Mouse (Mus musculus) liver, embryonic 15.5 days (tissue): ENCODE results near the gene Gprc5a. TPM values are rescaled to one million over a fixed set of nuclear protein-coding genes. Genes with fewer than 3 reads are reported as not detected.
A peak's percentile ranks its signal among the peaks of the same experiment; 100 is the strongest.

Source experiments
- ATAC-seq: fragments of 200-750 bp; cut with Nextera tagmentation; 2 replicates; pipeline ENCODE4 v1.8.0; 2017; ENCODE audit warnings: moderate number of reproducible peaks, mild to moderate bottlenecking, moderate library complexity; ENCODE audit not compliant: insufficient read depth
- H3K27ac ChIP-seq: fragments of 300-500 bp; sonication (generic); replicated peaks from 2 replicates; pipeline ENCODE4 v1.5.1; 2015; ENCODE audit warnings: mild to moderate bottlenecking, inconsistent platforms
- H3K27me3 ChIP-seq: fragments of 300-500 bp; sonication (generic); 2 replicates; pipeline ENCODE4 v1.6.1; 2015; ENCODE audit warnings: mild to moderate bottlenecking, inconsistent platforms
- H3K36me3 ChIP-seq: fragments of 300-500 bp; sonication (generic); replicated peaks from 2 replicates; pipeline ENCODE4 v1.6.1; 2015; ENCODE audit warnings: moderate library complexity, mild to moderate bottlenecking, inconsistent platforms
- H3K4me1 ChIP-seq: fragments of 300-500 bp; sonication (generic); replicated peaks from 2 replicates; pipeline ENCODE4 v1.6.1; 2015; ENCODE audit warnings: inconsistent platforms
- H3K4me2 ChIP-seq: fragments of 300-500 bp; sonication (generic); 2 replicates; pipeline ENCODE4 v1.6.1; 2015; ENCODE audit warnings: moderate library complexity, mild to moderate bottlenecking, inconsistent platforms
- H3K4me3 ChIP-seq: fragments of 300-500 bp; sonication (generic); replicated peaks from 2 replicates; pipeline ENCODE4 v1.5.1; 2015; ENCODE audit warnings: mild to moderate bottlenecking, inconsistent platforms
- H3K9ac ChIP-seq: fragments of 300-500 bp; sonication (generic); 2 replicates; pipeline ENCODE4 v1.6.1; 2015; ENCODE audit warnings: moderate library complexity, mild to moderate bottlenecking, inconsistent platforms
- H3K9me3 ChIP-seq: fragments of 300-500 bp; sonication (generic); replicated peaks from 2 replicates; pipeline ENCODE4 v1.6.1; 2016; ENCODE audit warnings: inconsistent platforms
- WGBS: fragments of 180-500 bp; shearing (Covaris S2); methylation state at CpG from one replicate; pipeline ENCODE4 v1.1.7; 2015; ENCODE audit warnings: mixed read lengths; ENCODE audit not compliant: insufficient replicate concordance; 5-methylcytosine and 5-hydroxymethylcytosine counted together
- polyA plus RNA-seq: library from polyadenylated mRNA; unstranded; fragments of >200 nt; fragmentation: Nextera tagmentation; extraction: Ambion mirVana; gene quantifications from 2 replicates; pipeline ENCODE4 v1.2.1, GENCODE M21; 2015

Gprc5a gene
- polyA plus RNA-seq, 1 experiment from 2014 or later: 0.09 TPM

DNA sequence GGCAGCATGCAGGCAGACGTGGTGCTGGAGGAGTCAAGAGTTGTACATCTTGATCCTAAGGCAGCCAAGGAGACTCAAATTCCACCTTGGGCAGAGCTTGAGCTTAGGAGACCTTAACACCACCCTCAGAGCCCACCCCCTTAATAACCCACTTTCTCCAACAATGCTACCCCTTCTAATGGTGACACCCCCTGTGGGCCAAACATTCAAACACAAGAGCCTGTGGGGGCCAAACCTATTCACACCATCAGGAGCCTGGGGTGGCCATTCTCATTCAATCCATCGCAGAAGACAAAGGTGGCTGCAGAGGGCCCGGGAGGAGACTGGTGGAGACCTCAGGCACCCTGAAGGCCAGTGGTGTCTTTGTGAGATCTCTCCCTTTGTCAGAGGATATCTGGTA lies 23.5 kb upstream of the Gprc5a start:
- H3K4me2 ChIP-seq: no peak overlapping the region
- H3K9me3 ChIP-seq: no peaks in the 10 kb centered on the region
- H3K9ac ChIP-seq: no peak overlapping the region
- ATAC-seq: no peak
- H3K27me3 ChIP-seq: peaks cover 51% of the 10 kb centered on the region
- H3K4me3 ChIP-seq: no peak overlapping the region
- no peaks in the 10 kb centered on the region for H3K36me3 ChIP-seq
- WGBS: 67% methylated on average over 3 of the region's 3 CpGs
- no peaks in the 10 kb centered on the region for H3K4me1 ChIP-seq
- no peak overlapping the region for H3K27ac ChIP-seq

DNA sequence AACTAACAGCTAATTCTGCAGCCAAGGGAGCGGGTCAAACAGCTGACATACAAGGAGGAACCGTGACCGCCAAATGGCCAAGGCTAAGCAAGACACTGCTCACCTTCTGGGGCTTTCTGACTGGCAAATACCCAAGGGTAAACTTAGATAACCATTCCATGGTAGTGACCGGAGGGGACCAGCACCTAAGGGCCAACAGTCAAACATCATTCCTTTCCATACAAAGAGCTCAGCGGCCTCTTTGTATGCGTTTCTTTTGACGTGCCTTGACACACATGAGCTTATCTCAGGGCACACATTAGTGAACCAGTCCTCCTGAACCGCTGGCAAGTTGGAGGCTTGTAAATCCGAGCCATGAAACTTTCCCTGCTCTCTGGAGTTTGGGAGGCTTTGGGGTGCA lies 18.2 kb upstream of the Gprc5a start:
- Histone ChIP-seq H3K9ac (no peak overlapping the region), H3K27ac (no peak overlapping the region), H3K27me3 (peaks cover 16% of the 10 kb centered on the region), H3K36me3 (no peaks in the 10 kb centered on the region), H3K4me2 (no peak overlapping the region), H3K9me3 (no peaks in the 10 kb centered on the region), H3K4me3 (no peak overlapping the region), H3K4me1 (no peaks in the 10 kb centered on the region)
- WGBS: 42% methylated on average over 9 of the region's 9 CpGs
- ATAC-seq: no peak

- Histone ChIP-seq H3K27ac (no peak overlapping the region), H3K4me3 (no peak overlapping the region), H3K9me3 (no peaks in the 10 kb centered on the region), H3K27me3 (peaks cover 6% of the 10 kb centered on the region; the same call in 1 of the 2 replicates), H3K9ac (no peak overlapping the region), H3K4me1 (no peaks in the 10 kb centered on the region), H3K36me3 (no peaks in the 10 kb centered on the region), H3K4me2 (no peak overlapping the region)
- no peak for ATAC-seq
- WGBS: 60% methylated on average over 6 of the region's 6 CpGs
Measured at GRCm38 (mm10) chr6:135048509-135048908, 16.9 kb upstream of the Gprc5a start.

DNA sequence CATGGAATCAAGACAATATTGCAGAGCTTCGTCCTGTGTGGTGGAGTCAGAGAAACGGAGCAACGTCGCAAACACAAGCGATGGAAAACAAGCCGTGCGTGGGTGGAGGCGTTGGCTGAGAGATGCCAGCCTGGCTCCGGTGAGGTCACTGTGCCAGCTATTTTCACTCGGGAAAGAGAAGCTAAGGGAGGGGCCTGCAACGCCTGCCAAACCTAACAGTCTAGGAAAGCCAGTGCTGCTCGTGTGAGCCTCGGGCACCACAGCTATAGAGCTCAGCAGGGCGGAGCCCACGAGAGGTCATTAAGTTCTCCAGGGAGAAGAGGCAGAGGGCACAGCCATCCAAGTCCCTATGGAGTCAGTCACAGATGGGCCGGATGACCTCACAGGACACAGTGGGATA lies 16.5 kb upstream of the Gprc5a start:
- Histone ChIP-seq H3K9me3 (no peaks in the 10 kb centered on the region), H3K4me1 (no peaks in the 10 kb centered on the region), H3K4me3 (no peak overlapping the region), H3K36me3 (no peaks in the 10 kb centered on the region), H3K27me3 (0 out of 2 replicates have a peak, but pooled peaks cover 4% of the 10 kb centered on the region), H3K4me2 (no peak overlapping the region), H3K27ac (no peak overlapping the region), H3K9ac (no peak overlapping the region)
- 63% methylated on average over 16 of the region's 16 CpGs for WGBS
- ATAC-seq: no peak

DNA sequence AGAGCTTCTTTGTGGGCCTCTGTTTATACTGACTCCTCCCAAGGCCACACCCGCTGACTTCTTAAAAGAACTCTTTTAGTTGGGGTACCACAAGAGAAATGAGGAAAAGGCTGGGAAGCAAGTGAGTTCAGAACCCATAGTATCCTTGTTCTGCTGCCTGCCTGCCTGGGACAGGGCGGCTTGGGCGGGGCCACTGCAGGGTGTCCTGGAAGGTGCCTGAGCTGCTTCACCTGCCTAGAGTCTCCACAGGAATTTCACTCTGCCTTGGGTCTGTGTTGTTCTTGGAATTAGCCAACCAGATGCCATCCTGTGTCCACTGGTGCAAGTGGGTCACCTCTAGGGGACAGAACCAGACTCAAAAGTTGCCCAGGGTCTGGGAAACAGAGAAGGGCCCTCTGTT lies 11.7 kb upstream of the Gprc5a start:
- Histone ChIP-seq H3K4me2 (no peak overlapping the region), H3K36me3 (no peaks in the 10 kb centered on the region), H3K9ac (no peak overlapping the region), H3K4me1 (no peaks in the 10 kb centered on the region), H3K9me3 (no peaks in the 10 kb centered on the region), H3K27ac (no peak overlapping the region), H3K27me3 (no peaks in the 10 kb centered on the region), H3K4me3 (no peak overlapping the region)
- WGBS: 70% methylated on average over 3 of the region's 3 CpGs
- no peak for ATAC-seq

DNA sequence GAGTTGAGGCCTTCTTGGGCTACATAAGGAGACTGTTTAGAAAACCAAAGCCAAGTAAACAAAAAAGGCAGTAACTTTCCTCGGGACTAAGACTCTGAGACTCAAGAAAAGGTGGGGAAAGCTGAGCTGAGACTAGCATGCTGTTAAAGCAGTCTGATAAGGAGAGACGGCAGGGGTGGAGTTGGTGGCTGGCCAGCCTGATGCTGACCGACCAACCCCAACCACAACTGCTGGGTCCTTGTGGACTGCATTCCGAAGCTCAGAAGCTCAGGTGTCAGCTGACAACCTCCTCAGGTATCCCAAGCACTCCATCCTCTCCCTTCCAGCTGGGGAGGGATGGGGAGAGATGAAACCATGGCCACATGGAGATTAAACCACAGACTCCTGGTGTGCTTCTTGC lies 9.6 kb upstream of the Gprc5a start:
- ATAC-seq: no peak
- no peak overlapping the region for H3K4me3 ChIP-seq
- H3K9ac ChIP-seq: no peak overlapping the region
- no peaks in the 10 kb centered on the region for H3K9me3 ChIP-seq
- WGBS: 33% methylated on average over 4 of the region's 4 CpGs
- H3K4me1 ChIP-seq: no peaks in the 10 kb centered on the region
- no peaks in the 10 kb centered on the region for H3K27me3 ChIP-seq
- H3K36me3 ChIP-seq: no peaks in the 10 kb centered on the region
- H3K4me2 ChIP-seq: no peak overlapping the region
- H3K27ac ChIP-seq: no peak overlapping the region

DNA sequence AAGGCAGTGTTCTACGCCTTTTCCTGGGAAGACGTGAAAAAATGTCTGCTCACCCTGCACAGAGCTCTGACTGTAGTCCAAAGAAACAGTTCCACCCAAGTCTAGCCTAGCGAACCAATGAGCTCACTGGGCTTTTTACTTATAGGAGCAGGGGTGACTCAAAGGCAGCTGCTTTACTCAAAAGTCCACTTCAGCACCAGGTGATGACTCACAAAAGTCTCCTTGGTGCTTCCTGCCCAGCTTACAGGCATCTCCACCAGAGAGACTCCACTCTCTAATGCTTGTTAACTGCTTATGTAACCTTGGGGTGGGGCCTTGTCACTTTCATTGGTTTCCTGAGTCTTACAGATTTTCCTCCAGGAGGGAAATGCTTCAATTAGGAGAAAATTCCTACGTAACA lies 4.7 kb upstream of the Gprc5a start:
- Histone ChIP-seq H3K9me3 (no peaks in the 10 kb centered on the region), H3K4me3 (no peak overlapping the region), H3K27ac (no peak overlapping the region), H3K27me3 (peaks cover 11% of the 10 kb centered on the region), H3K9ac (no peak overlapping the region), H3K36me3 (no peaks in the 10 kb centered on the region), H3K4me1 (peaks cover 12% of the 10 kb centered on the region), H3K4me2 (no peak overlapping the region)
- ATAC-seq: no peak
- WGBS: 73% methylated on average over 4 of the region's 4 CpGs

DNA sequence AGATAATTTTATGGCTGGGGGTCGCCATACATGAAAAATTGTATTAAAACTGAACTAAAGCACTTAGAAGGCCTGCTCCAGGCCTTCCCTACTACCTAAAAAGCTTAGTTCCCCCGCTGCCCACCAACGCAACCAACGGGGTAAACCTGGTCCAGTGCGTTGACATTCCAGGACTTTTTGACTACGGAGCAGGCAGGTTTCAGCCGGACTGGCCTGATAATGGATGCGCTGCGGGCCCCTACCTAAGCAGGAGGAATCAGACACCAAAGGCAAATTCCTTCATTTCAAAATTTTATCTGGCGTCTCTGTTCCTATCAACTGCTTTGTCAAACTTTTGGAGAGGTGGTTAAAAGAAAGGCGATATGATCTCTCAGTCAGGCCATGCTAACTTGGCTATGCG lies 830 bp upstream of the Gprc5a start:
- H3K4me3 ChIP-seq: no peak overlapping the region
- no peaks in the 10 kb centered on the region for H3K36me3 ChIP-seq
- H3K9me3 ChIP-seq: no peaks in the 10 kb centered on the region
- no peak overlapping the region for H3K27ac ChIP-seq
- H3K4me1 ChIP-seq: peaks cover 16% of the 10 kb centered on the region
- WGBS: 76% methylated on average over 12 of the region's 12 CpGs
- H3K9ac ChIP-seq: 0 out of 2 replicates have a peak overlapping the region, but pooled peaks have one; percentile 53
- H3K27me3 ChIP-seq: peaks cover 37% of the 10 kb centered on the region
- no peak for ATAC-seq
- peak overlapping the region; percentile 90 for H3K4me2 ChIP-seq

DNA sequence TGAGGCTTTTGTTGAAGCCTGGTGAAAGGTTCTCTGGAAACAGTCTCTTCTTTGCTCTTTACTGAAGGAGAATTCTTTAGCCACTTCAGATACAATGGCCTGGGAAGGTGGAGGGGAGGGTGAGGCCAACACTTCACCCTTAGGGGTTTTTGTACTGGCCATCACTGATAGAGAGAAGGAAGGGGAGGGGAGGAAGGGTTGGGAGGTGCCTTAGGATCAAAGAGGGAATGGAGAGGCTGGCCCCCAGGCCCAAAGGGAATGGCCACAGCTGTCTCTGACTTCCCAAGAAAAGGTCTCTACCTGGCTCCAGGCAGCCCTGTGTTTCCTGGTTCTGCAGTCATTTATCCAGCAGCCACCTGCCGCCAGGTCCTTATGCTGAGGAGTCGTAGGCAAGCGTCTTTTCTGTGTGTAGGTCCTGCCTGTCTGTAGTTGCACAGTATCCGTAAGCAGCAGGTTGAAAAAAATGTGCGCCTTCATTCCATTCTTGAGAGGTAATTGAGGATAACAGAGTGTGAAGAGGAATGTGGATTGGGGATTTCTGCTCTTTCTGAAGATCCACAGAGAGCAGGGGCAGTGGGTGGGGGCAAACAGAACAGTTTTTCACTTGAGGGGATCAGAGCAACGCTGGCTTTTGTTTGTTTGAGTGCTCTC lies 1.5 kb downstream of the Gprc5a start:
- no peak overlapping the region for H3K27ac ChIP-seq
- WGBS: 64% methylated on average over 6 of the region's 6 CpGs
- no peak overlapping the region for H3K9ac ChIP-seq
- H3K4me1 ChIP-seq: peaks cover 16% of the 10 kb centered on the region
- H3K27me3 ChIP-seq: peaks cover 37% of the 10 kb centered on the region
- no peaks in the 10 kb centered on the region for H3K9me3 ChIP-seq
- ATAC-seq: no peak
- no peak overlapping the region for H3K4me3 ChIP-seq
- H3K36me3 ChIP-seq: no peaks in the 10 kb centered on the region
- no peak overlapping the region for H3K4me2 ChIP-seq

- ATAC-seq: no peak
- Histone ChIP-seq H3K9me3 (no peaks in the 10 kb centered on the region), H3K27ac (no peak overlapping the region), H3K4me1 (peaks cover 16% of the 10 kb centered on the region), H3K4me2 (no peak overlapping the region), H3K4me3 (no peak overlapping the region), H3K27me3 (peaks cover 37% of the 10 kb centered on the region), H3K36me3 (no peaks in the 10 kb centered on the region), H3K9ac (no peak overlapping the region)
- 57% methylated on average over 5 of the region's 5 CpGs for WGBS
Measured at GRCm38 (mm10) chr6:135068221-135068620, 2.8 kb downstream of the Gprc5a start.

DNA sequence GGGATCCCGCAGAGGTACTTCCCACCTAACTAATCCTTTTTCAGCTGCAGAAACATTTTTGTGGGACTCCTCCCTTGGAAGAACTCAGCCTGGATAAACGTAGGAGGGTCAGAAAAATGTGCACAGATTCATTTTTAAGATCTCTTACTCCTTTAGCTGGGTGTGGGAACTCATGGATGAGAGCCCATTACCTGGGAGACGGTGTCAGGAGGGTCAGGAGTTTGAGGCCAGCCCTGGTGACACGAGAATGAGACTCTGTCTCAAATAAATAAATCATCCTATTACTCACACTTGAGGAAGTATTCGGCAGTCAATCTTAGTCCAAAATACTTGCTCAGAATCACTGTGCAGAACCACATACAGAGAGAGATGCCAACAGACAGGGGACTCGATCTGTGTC lies 4.4 kb downstream of the Gprc5a start:
- H3K36me3 ChIP-seq: no peaks in the 10 kb centered on the region
- H3K4me3 ChIP-seq: no peak overlapping the region
- 54% methylated on average over 6 of the region's 6 CpGs for WGBS
- H3K27me3 ChIP-seq: peaks cover 33% of the 10 kb centered on the region
- no peak for ATAC-seq
- no peak overlapping the region for H3K4me2 ChIP-seq
- peaks cover 13% of the 10 kb centered on the region for H3K4me1 ChIP-seq
- no peaks in the 10 kb centered on the region for H3K9me3 ChIP-seq
- H3K9ac ChIP-seq: no peak overlapping the region
- H3K27ac ChIP-seq: no peak overlapping the region

- WGBS: 59% methylated on average over 2 of the region's 2 CpGs
- ATAC-seq: no peak
Measured at GRCm38 (mm10) chr6:135070347-135070746, 4.9 kb downstream of the Gprc5a start.

More at GRCm38 (mm10) chr6:135070347-135070746, 4.9 kb downstream of the Gprc5a start:
- H3K27ac ChIP-seq: no peak overlapping the region
- no peaks in the 10 kb centered on the region for H3K36me3 ChIP-seq
- H3K4me3 ChIP-seq: no peak overlapping the region
- peaks cover 29% of the 10 kb centered on the region for H3K27me3 ChIP-seq
- H3K9ac ChIP-seq: no peak overlapping the region
- H3K9me3 ChIP-seq: no peaks in the 10 kb centered on the region
- H3K4me1 ChIP-seq: peaks cover 8% of the 10 kb centered on the region
- no peak overlapping the region for H3K4me2 ChIP-seq
